Mouse (Mus musculus): ENCODE data around the gene Lrrc4.

DNA sequence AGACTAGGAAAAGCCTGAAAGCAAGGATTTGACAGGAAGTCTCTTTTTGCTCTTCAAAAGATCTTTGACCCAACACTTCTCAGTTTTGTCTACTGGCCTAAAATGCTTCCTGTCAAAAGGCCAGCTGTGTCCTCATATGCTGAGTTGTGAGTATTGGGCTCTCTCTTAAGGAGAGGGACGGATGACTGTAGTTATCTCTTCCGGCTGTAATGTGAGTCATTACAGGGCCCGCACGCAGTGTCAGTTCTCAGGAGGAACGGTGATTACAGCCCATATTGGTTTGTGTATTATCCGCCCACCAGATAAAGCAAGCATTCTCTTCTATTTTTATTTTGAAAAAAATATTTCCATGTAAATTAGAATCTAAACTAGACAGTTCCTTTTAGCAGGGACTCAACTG, 209.0 kb downstream of the Lrrc4 start:
- no peak for TF ChIP-seq CTCF (IDR thresholded peaks at IDR 0.05)
- no peak for TF ChIP-seq EP300 (IDR thresholded peaks at IDR 0.05)
